ENCODE assay signal across 18 mouse cellular contexts in genomic region chr3:126681996-126682395, GRCm38 (mm10).
"Had no signal": no experiment of that assay in that cellular context is flagged by ENCODE, and none has a peak within 500 bp of the region (broad histone marks: within the 10 kb centered on the region; RNA-seq: fewer than 3 reads in every experiment).

No protein-coding gene starts in this region.

- H3K4me2 ChIP-seq: kidney, embryonic 15.5 days; limb, embryonic 12.5 days; limb, embryonic 15.5 days; liver, embryonic 11.5 days; lung, embryonic 14.5 days; midbrain, embryonic 11.5 days had no signal

- DNase-seq: kidney, postnatal 10 days; kidney, postnatal 36 days; layer of hippocampus, postnatal 36 days; left cerebral cortex, postnatal 4 days; liver, postnatal 0 days; lung, embryonic 14.5 days; midbrain, embryonic 14.5 days; thymus, adult 18-20 months; thymus, postnatal 36 days had no signal

- H3K27ac ChIP-seq: kidney, embryonic 15.5 days; limb, embryonic 12.5 days; limb, embryonic 15.5 days; liver, embryonic 14.5 days; macrophage had no signal

- H3K9me3 ChIP-seq: kidney, embryonic 15.5 days; limb, embryonic 12.5 days; limb, embryonic 15.5 days; megakaryocyte, embryonic 14.5 days had no signal

- H3K36me3 ChIP-seq: kidney, embryonic 15.5 days; limb, embryonic 12.5 days; limb, embryonic 15.5 days had no signal

- H3K9ac ChIP-seq: kidney, embryonic 15.5 days; limb, embryonic 12.5 days; limb, embryonic 15.5 days; liver, embryonic 14.5 days; liver, postnatal 0 days; lung, embryonic 14.5 days had no signal

- H3K27me3 ChIP-seq: kidney, embryonic 15.5 days; limb, embryonic 12.5 days; limb, embryonic 15.5 days; megakaryocyte, embryonic 14.5 days had no signal

- H3K4me3 ChIP-seq: kidney, embryonic 15.5 days; limb, embryonic 12.5 days; limb, embryonic 15.5 days; megakaryocyte, embryonic 14.5 days had no signal

- ATAC-seq: liver, postnatal 0 days; lung, postnatal 0 days had no signal

- H3K4me1 ChIP-seq: limb, embryonic 12.5 days; limb, embryonic 15.5 days had no signal
